Mouse (Mus musculus): Measurements from ENCODE around the gene Hpd.

Gene Hpd

GRCm38 (mm10) chr5:123148073-123148722 lies 34.3 kb downstream of the Hpd start:
- no peak for DNase-seq (ENCODE audit: low read depth, low spot score)

- no peak for DNase-seq (ENCODE audit: low read depth, low spot score)
Observed at GRCm38 (mm10) chr5:123147569-123147968, 35.0 kb downstream of the Hpd start.

GRCm38 (mm10) chr5:123146357-123146756 lies 36.2 kb downstream of the Hpd start:
- DNase-seq (ENCODE audit: low read depth, low spot score): no peak

GRCm38 (mm10) chr5:123144746-123145590 lies 37.6 kb downstream of the Hpd start:
- DNase-seq (ENCODE audit: low read depth, low spot score): no peak

GRCm38 (mm10) chr5:123143971-123144745 lies 38.4 kb downstream of the Hpd start:
- no peak for DNase-seq (ENCODE audit: low read depth, low spot score)

- DNase-seq (ENCODE audit: low read depth, low spot score): peak; percentile 54
Observed at GRCm38 (mm10) chr5:123143251-123143970, 39.1 kb downstream of the Hpd start.

GRCm38 (mm10) chr5:123142161-123143157 lies 40.1 kb downstream of the Hpd start, which contains the start of gene Setd1b:
Setd1b (plus strand) TSS chr5:123142193.
- peak; percentile 62 for DNase-seq (ENCODE audit: low read depth, low spot score)

- peak; percentile 64 for DNase-seq (ENCODE audit: low read depth, low spot score)
Observed at GRCm38 (mm10) chr5:123141555-123142160, 40.9 kb downstream of the Hpd start.

- DNase-seq (ENCODE audit: low read depth, low spot score): peak; percentile 81
Observed at GRCm38 (mm10) chr5:123140694-123141554, 41.6 kb downstream of the Hpd start.

- peak; percentile 63 for DNase-seq (ENCODE audit: low read depth, low spot score)
Observed at GRCm38 (mm10) chr5:123139722-123140627, 42.6 kb downstream of the Hpd start.

GRCm38 (mm10) chr5:123138953-123139721 lies 43.4 kb downstream of the Hpd start:
- DNase-seq (ENCODE audit: low read depth, low spot score): peak; percentile 89

GRCm38 (mm10) chr5:123138230-123138911 lies 44.2 kb downstream of the Hpd start:
- peak; percentile 100 for DNase-seq (ENCODE audit: low read depth, low spot score)

GRCm38 (mm10) chr5:123137910-123138229 lies 44.7 kb downstream of the Hpd start:
- no peak for DNase-seq (ENCODE audit: low read depth, low spot score)

- DNase-seq (ENCODE audit: low read depth, low spot score): peak; percentile 91
Observed at GRCm38 (mm10) chr5:123137044-123137909, 45.2 kb downstream of the Hpd start.

GRCm38 (mm10) chr5:123136361-123137043 lies 46.0 kb downstream of the Hpd start:
- peak; percentile 95 for DNase-seq (ENCODE audit: low read depth, low spot score)

Measured in ZHBTc4 (cell line).